Mouse (Mus musculus): ENCODE measurements around the gene Mipol1. TPM values are rescaled to one million over a fixed set of nuclear protein-coding genes. Genes with fewer than 3 reads are reported as not detected.

The Mipol1 gene
- polyA plus RNA-seq, 1 experiment from 2014 or later = 9.4 TPM

DNA sequence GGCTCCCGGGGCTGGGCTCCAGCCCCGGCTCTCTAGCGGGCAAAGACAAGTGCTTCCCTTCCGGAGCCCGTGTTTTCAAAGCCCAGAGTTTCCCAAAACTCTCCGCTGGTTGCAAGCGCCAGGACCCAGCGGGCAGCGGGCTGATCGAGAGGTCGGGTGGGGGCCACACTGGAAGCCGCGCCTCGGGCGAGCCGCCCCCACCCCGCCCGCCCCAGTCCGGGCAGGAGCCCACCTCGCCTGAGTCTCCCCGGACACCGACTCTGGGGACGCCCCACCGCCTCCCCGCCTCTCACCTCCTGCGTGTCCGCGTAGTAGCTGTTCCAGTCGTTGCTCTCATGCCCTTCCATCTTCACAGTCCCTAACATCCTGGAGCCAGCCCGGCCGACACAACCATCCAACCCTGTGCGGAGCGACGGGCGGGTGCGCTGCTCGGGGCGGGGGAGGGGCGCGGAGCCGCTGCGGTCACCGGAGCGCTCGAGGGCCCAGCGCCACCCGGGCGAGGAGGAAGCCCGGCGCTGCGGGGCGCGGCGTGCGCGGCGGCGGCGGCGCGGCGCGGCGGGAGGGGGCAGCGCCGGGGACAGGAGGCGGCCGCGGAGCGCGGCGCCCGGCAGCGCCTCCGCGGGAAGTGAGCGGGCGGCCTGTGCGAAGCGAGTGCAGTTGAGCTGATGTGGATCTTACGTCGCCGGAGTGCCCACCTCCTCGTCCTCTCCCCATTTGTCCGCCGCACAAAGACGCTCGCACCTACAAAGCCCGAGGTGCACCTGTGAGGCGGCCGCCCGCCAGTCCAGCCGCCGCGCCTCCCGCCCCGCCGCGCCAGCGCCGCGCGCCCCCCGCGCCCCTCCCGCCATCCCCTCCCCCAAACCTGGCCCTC lies 315.4 kb downstream of the Mipol1 start:
- H3K27ac ChIP-seq = no peak overlapping the region
- peak overlapping the region; percentile 62 for H3K9ac ChIP-seq
- H3K27me3 ChIP-seq = peaks cover 94% of the 10 kb centered on the region
- H3K36me3 ChIP-seq (replicated peaks) = no peaks in the 10 kb centered on the region
- peak; percentile 63 for ATAC-seq (ENCODE audit: low FRiP score)
- no peaks in the 10 kb centered on the region for H3K9me3 ChIP-seq
- peak overlapping the region; percentile 47 for H3K4me3 ChIP-seq (replicated peaks)
- H3K4me1 ChIP-seq = peaks cover 39% of the 10 kb centered on the region
- WGBS = under 1% methylated on average over 98 of the region's 106 CpGs
- H3K4me2 ChIP-seq = peak overlapping the region; percentile 86

Other genes with a start within 250 kb of the Mipol1 start
- gene Slc25a21, start 33.0 kb upstream of the Mipol1 start, polyA plus RNA-seq (2016; fragmentation: Nextera tagmentation; extraction: Ambion mirVana) = 0.42 and 0.66 TPM in 2 replicates
- gene Prps1l3, start within 50 bp of the Mipol1 start, polyA plus RNA-seq (2016; fragmentation: Nextera tagmentation; extraction: Ambion mirVana) = 65.3 and 65.4 TPM in 2 replicates

Data from forebrain, embryonic 12.5 days (tissue).